Mouse (Mus musculus) testis, adult 2 months (tissue): ENCODE results near the gene Ccdc134. TPM values are rescaled to one million over a fixed set of nuclear protein-coding genes. Genes with fewer than 3 reads are reported as not detected.
A peak's percentile ranks its signal among the peaks of the same experiment; 100 is the strongest.

ENCODE experiments used
- H3K27ac ChIP-seq: fragments of 200-500 bp; 2 replicates; pipeline ENCODE4 v1.5.1; 2012; ENCODE audit warnings: low read depth, low read length; ENCODE audit not compliant: control insufficient read depth, insufficient read depth
- H3K27me3 ChIP-seq: fragments of 200-500 bp; 2 replicates; pipeline ENCODE4 v1.6.1; 2012; ENCODE audit warnings: mild to moderate bottlenecking, low read length, moderate library complexity; ENCODE audit not compliant: control insufficient read depth, insufficient read depth
- H3K36me3 ChIP-seq: fragments of 200-500 bp; 2 replicates; pipeline ENCODE4 v1.6.1; 2012; ENCODE audit warnings: mild to moderate bottlenecking, low read length; ENCODE audit not compliant: control insufficient read depth, insufficient read depth
- H3K4me1 ChIP-seq: fragments of 200-500 bp; 2 replicates; pipeline ENCODE4 v1.6.1; 2012; ENCODE audit warnings: low read length; ENCODE audit not compliant: control insufficient read depth, insufficient read depth
- H3K4me3 ChIP-seq: fragments of 200-500 bp; 2 replicates; pipeline ENCODE4 v1.5.1; 2012; ENCODE audit warnings: low read depth, mild to moderate bottlenecking, low read length, moderate library complexity, mixed read lengths; ENCODE audit not compliant: control insufficient read depth
- CTCF ChIP-seq: fragments of 200-500 bp; IDR thresholded peaks from 2 replicates; pipeline ENCODE4 v1.5.1; 2012; ENCODE audit warnings: low read depth, mild to moderate bottlenecking, inconsistent platforms, low read length, moderate library complexity; ENCODE audit not compliant: control insufficient read depth, insufficient read depth, insufficient replicate concordance
- POLR2A ChIP-seq: fragments of 200-500 bp; IDR thresholded peaks from 2 replicates; pipeline ENCODE4 v1.6.1; 2012; ENCODE audit warnings: low read depth, mild to moderate bottlenecking, inconsistent platforms, low read length, moderate library complexity; ENCODE audit not compliant: control insufficient read depth
- polyA plus RNA-seq: library from polyadenylated mRNA; depleted of rRNA; stranded (reverse); fragments of >200 nt; gene quantifications from 2 replicates; pipeline ENCODE4 v1.2.3, GENCODE M21; 2012; rRNA removed

Ccdc134 gene
- 18.1 and 19.9 TPM in 2 replicates for polyA plus RNA-seq

DNA sequence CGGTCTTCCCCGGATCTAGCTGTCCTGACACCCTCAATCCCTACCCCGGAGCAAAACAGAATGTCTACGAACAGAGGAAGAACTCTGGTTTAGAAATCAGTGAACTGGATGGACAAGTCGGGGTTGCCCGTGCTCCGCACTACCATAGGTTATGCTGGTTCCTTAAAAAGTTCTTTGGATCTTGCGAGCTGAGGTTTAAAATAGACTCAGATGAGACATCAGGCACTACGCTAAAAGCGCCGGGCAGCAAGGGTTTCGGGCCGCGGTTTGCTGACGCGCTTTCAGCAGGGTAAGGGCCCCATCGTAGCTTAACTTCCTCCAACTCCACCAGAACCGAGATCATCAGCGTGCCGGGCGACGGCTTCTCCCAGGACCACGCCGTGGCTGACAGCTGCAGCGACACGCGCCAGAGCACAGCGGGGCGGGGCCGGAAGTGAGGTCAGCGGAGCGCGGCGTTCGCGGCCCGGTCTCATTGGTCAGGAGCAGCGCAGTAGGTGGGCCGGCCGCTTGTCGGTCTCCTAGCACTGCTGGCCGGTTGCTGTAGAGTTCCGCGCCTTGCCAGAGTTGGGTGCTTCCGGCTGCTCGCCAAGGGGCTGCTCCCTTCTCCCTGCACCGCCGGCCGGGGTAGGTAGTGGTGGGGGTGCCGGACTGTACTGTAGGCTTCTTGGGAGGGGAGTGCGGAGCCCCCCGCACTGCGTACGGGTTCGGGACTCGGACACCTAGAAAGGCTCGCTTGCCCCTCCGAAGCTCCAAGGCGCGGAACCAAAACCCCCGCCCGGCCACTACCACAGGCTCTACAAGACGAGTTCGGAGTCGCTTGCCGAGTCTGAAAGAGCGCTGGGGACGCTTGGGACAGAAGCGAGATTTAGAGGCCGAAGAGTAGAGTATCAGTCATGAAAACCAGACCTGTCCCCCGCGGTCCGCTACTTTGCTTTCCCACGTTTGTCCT lies at the start of gene Ccdc134:
Gene Ccdc134, plus strand, starts transcription at position 497 of the 949 bp plus-strand sequence.
- H3K4me3 ChIP-seq, result peak within 1 kb of the TSS; percentile 90

DNA sequence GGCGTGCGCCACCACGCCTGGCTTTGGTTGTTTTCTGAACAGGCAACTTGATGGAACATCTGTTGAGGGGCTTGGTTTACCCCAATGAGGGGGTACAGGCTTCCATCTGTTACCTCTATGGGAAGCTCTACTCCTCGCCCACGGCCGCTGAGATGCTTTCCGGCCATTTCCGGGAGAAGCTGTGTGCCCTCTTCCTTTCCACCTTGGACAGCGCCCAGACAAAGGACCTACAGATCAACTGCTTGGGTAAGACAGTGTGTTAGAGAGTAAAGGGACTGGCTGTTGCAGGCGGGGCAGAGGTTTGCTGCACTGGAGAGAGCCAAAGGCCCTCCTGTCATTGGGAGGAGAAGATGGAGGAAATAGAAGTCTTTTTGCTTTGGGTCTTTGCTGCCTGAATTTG lies 47.8 kb upstream of the Ccdc134 start:
- no peaks in the 10 kb centered on the region for H3K36me3 ChIP-seq
- no peaks in the 10 kb centered on the region for H3K27me3 ChIP-seq
- TF ChIP-seq POLR2A, result no peak
- TF ChIP-seq CTCF, result no peak
- H3K4me1 ChIP-seq, result peaks cover 11% of the 10 kb centered on the region
- H3K4me3 ChIP-seq, result no peak overlapping the region
- H3K27ac ChIP-seq, result no peak overlapping the region

More for the DNA sequence above, at the start of gene Ccdc134:
- Histone ChIP-seq H3K4me1 (peaks cover 7% of the 10 kb centered on the region; the same call in 1 of the 2 replicates), H3K36me3 (no peaks in the 10 kb centered on the region), H3K27ac (peak within 1 kb of the TSS; percentile 85), H3K27me3 (no peaks in the 10 kb centered on the region)
- peak; percentile 86; the same call in 1 of the 2 replicates for TF ChIP-seq POLR2A
- no peak for TF ChIP-seq CTCF

- Histone ChIP-seq H3K27me3 (no peaks in the 10 kb centered on the region), H3K27ac (no peak overlapping the region), H3K4me1 (peaks cover 11% of the 10 kb centered on the region), H3K4me3 (no peak overlapping the region), H3K36me3 (no peaks in the 10 kb centered on the region)
- TF ChIP-seq CTCF (peak; percentile 30; the same call in 1 of the 2 replicates), POLR2A (no peak)
Observed at GRCm38 (mm10) chr15:82081161-82081560, 46.6 kb upstream of the Ccdc134 start.

GRCm38 (mm10) chr15:82085606-82086005 lies 42.1 kb upstream of the Ccdc134 start:
- TF ChIP-seq POLR2A (no peak), CTCF (no peak)

DNA sequence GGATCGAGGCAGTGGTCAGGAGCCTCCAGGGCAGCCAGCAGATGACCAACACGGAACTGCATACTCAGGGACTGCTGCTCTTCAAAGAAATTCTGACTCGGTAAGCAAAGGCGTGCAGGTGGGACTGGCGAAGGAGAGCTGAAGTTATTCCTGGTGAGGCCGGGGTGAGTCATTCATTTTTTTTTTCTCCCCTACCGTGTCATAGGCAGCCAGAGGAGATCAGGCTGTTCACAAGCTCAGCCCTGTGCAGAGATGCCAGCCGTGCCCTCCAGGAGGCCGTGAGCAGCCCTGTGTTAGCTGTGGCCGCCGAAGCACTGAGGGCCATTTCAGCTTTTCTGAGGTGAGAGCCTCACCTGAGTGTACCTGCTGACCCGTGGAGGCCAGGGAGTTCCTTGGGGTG lies 41.6 kb upstream of the Ccdc134 start:
- Histone ChIP-seq H3K27ac (no peak overlapping the region), H3K36me3 (no peaks in the 10 kb centered on the region), H3K4me1 (peaks cover 11% of the 10 kb centered on the region), H3K4me3 (no peak overlapping the region), H3K27me3 (no peaks in the 10 kb centered on the region)
- TF ChIP-seq POLR2A (no peak), CTCF (no peak)

More at GRCm38 (mm10) chr15:82085606-82086005, 42.1 kb upstream of the Ccdc134 start:
- Histone ChIP-seq H3K4me3 (no peak overlapping the region), H3K36me3 (no peaks in the 10 kb centered on the region), H3K27ac (no peak overlapping the region), H3K4me1 (peaks cover 11% of the 10 kb centered on the region), H3K27me3 (no peaks in the 10 kb centered on the region)

DNA sequence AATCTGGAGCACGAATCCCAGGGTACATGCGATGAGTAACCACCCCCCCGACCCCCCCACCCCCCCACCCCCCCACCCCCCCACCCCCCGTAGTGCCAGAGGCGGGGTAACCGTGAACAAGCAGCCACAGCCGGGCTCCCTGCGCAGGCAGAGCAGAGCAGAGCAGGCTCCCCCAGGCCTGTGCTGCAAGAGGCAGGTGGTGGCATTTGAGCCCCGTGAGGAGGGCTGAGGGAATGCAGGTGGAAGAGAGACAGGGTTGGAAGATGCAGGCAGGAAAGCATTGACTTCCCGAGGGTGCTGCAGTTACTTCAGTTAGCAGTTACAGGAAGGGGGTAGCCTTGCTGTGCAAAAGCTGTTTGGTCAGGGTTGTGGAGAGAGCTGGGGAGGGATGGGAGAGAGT lies 40.5 kb upstream of the Ccdc134 start:
- Histone ChIP-seq H3K27ac (no peak overlapping the region), H3K27me3 (no peaks in the 10 kb centered on the region), H3K4me1 (peaks cover 4% of the 10 kb centered on the region), H3K36me3 (no peaks in the 10 kb centered on the region), H3K4me3 (no peak overlapping the region)
- TF ChIP-seq POLR2A, result no peak

- Histone ChIP-seq H3K27ac (no peak overlapping the region), H3K27me3 (no peaks in the 10 kb centered on the region), H3K4me3 (no peak overlapping the region), H3K4me1 (no peaks in the 10 kb centered on the region), H3K36me3 (no peaks in the 10 kb centered on the region)
- TF ChIP-seq CTCF (no peak), POLR2A (no peak)
Observed at GRCm38 (mm10) chr15:82091061-82091460, 36.7 kb upstream of the Ccdc134 start.
